Mouse (Mus musculus) lung, embryonic 15.5 days (tissue): ENCODE results near the gene Gm10272. TPM values are rescaled to one million over a fixed set of nuclear protein-coding genes. Genes with fewer than 3 reads are reported as not detected.
"Not testable (repeated sequence)": the region's sequence is repeated elsewhere in the genome, so short reads cannot be mapped to it uniquely, and the experiment has no call there.

ENCODE experiments used
- ATAC-seq: fragments of 200-750 bp; cut with Nextera tagmentation; 2 replicates; pipeline ENCODE4 v1.8.0; 2017; ENCODE audit warnings: moderate number of reproducible peaks, borderline replicate concordance; ENCODE audit not compliant: low FRiP score, low TSS enrichment; ENCODE audit errors: extremely low read depth
- H3K27ac ChIP-seq: fragments of 300-500 bp; sonication (generic); 2 replicates; pipeline ENCODE4 v1.5.1; 2015; ENCODE audit warnings: moderate library complexity, mild to moderate bottlenecking, inconsistent platforms
- H3K27me3 ChIP-seq: fragments of 300-500 bp; sonication (generic); 2 replicates; pipeline ENCODE4 v1.6.1; 2015; ENCODE audit warnings: inconsistent platforms
- H3K36me3 ChIP-seq: fragments of 300-500 bp; sonication (generic); 2 replicates; pipeline ENCODE4 v1.6.1; 2015; ENCODE audit warnings: inconsistent platforms
- H3K4me1 ChIP-seq: fragments of 300-500 bp; sonication (generic); 2 replicates; pipeline ENCODE4 v1.6.1; 2015; ENCODE audit warnings: inconsistent platforms
- H3K4me2 ChIP-seq: fragments of 300-500 bp; sonication (generic); 2 replicates; pipeline ENCODE4 v1.6.1; 2015; ENCODE audit warnings: inconsistent platforms, mild to moderate bottlenecking, moderate library complexity
- H3K4me3 ChIP-seq: fragments of 300-500 bp; sonication (generic); 2 replicates; pipeline ENCODE4 v1.5.1; 2015; ENCODE audit warnings: mild to moderate bottlenecking, inconsistent platforms
- H3K9ac ChIP-seq: fragments of 300-500 bp; sonication (generic); 2 replicates; pipeline ENCODE4 v1.6.1; 2015; ENCODE audit warnings: inconsistent platforms
- H3K9me3 ChIP-seq: fragments of 300-500 bp; sonication (generic); 2 replicates; pipeline ENCODE4 v1.6.1; 2016; ENCODE audit warnings: inconsistent platforms
- WGBS: fragments of 180-500 bp; shearing (Covaris S2); methylation state at CpG from one replicate; pipeline ENCODE4 v1.1.7; 2015; 5-methylcytosine and 5-hydroxymethylcytosine counted together
- polyA plus RNA-seq: library from polyadenylated mRNA; unstranded; fragments of >200 nt; fragmentation: Nextera tagmentation; extraction: Ambion mirVana; gene quantifications from 2 replicates; pipeline ENCODE4 v1.2.1, GENCODE M21; 2015

Gene Gm10272
- polyA plus RNA-seq, 1 experiment from 2014 or later = not detected

- Histone ChIP-seq H3K27me3 (no peaks in the 10 kb centered on the region), H3K4me1 (no peaks in the 10 kb centered on the region), H3K4me3 (no peak overlapping the region), H3K27ac (no peak overlapping the region), H3K9me3 (no peaks in the 10 kb centered on the region), H3K9ac (no peak overlapping the region), H3K4me2 (no peak overlapping the region), H3K36me3 (no peaks in the 10 kb centered on the region)
- ATAC-seq = no peak
- 40% methylated on average over 4 of the region's 4 CpGs for WGBS
Observed at GRCm38 (mm10) chr10:77729241-77729640, 22.8 kb downstream of the Gm10272 start.

GRCm38 (mm10) chr10:77735928-77736327 is 29.5 kb downstream of the Gm10272 start:
- Histone ChIP-seq H3K27ac (no peak overlapping the region), H3K4me3 (no peak overlapping the region), H3K36me3 (no peaks in the 10 kb centered on the region), H3K27me3 (no peaks in the 10 kb centered on the region), H3K4me1 (no peaks in the 10 kb centered on the region), H3K9me3 (no peaks in the 10 kb centered on the region), H3K9ac (no peak overlapping the region), H3K4me2 (no peak overlapping the region)
- WGBS = 82% methylated on average over 1 of the region's 1 CpGs
- ATAC-seq = no peak

- no peak overlapping the region for H3K9ac ChIP-seq
- WGBS = 76% methylated on average over 4 of the region's 4 CpGs
- no peak overlapping the region for H3K4me2 ChIP-seq
- no peak for ATAC-seq
- H3K4me1 ChIP-seq = no peaks in the 10 kb centered on the region
- H3K9me3 ChIP-seq = no peaks in the 10 kb centered on the region
- H3K27me3 ChIP-seq = no peaks in the 10 kb centered on the region
- no peaks in the 10 kb centered on the region for H3K36me3 ChIP-seq
- no peak overlapping the region for H3K27ac ChIP-seq
- H3K4me3 ChIP-seq = no peak overlapping the region
Observed at GRCm38 (mm10) chr10:77738929-77739328, 32.5 kb downstream of the Gm10272 start.

GRCm38 (mm10) chr10:77741924-77742688 is 35.7 kb downstream of the Gm10272 start, which contains the start of gene Gm18596:
TSS of gene Gm18596 (minus strand) at chr10:77742638.
- not testable (repeated sequence) for H3K27ac ChIP-seq, H3K4me3 ChIP-seq, H3K4me1 ChIP-seq, ATAC-seq, H3K4me2 ChIP-seq, H3K9ac ChIP-seq, H3K27me3 ChIP-seq, H3K36me3 ChIP-seq, H3K9me3 ChIP-seq
- 43% methylated on average over 5 of the region's 5 CpGs for WGBS

- H3K4me3 ChIP-seq, ATAC-seq, H3K4me2 ChIP-seq, H3K9me3 ChIP-seq, H3K36me3 ChIP-seq, H3K4me1 ChIP-seq, H3K27me3 ChIP-seq, H3K27ac ChIP-seq, H3K9ac ChIP-seq: not testable (repeated sequence)
- WGBS = 70% methylated on average over 1 of the region's 1 CpGs
Observed at GRCm38 (mm10) chr10:77750686-77751085, 44.3 kb downstream of the Gm10272 start.

- H3K36me3 ChIP-seq, H3K9me3 ChIP-seq, H3K4me3 ChIP-seq, H3K9ac ChIP-seq, H3K27me3 ChIP-seq, H3K27ac ChIP-seq, H3K4me1 ChIP-seq, ATAC-seq, H3K4me2 ChIP-seq: not testable (repeated sequence)
- 50% methylated on average over 1 of the region's 1 CpGs for WGBS
Observed at GRCm38 (mm10) chr10:77751254-77751653, 44.8 kb downstream of the Gm10272 start, which contains the start of gene Gm9736. TSS of gene Gm9736 (minus strand) at chr10:77751354.

- H3K27me3 ChIP-seq, H3K36me3 ChIP-seq, H3K27ac ChIP-seq, ATAC-seq, H3K9me3 ChIP-seq, H3K4me1 ChIP-seq, H3K9ac ChIP-seq, H3K4me2 ChIP-seq, H3K4me3 ChIP-seq: not testable (repeated sequence)
- 46% methylated on average over 3 of the region's 3 CpGs for WGBS
Observed at GRCm38 (mm10) chr10:77752312-77752711, 45.9 kb downstream of the Gm10272 start.

- Histone ChIP-seq H3K4me3 (no peak overlapping the region), H3K9ac (no peak overlapping the region), H3K9me3 (no peaks in the 10 kb centered on the region), H3K27me3 (no peaks in the 10 kb centered on the region), H3K27ac (no peak overlapping the region), H3K4me2 (no peak overlapping the region), H3K4me1 (no peaks in the 10 kb centered on the region), H3K36me3 (no peaks in the 10 kb centered on the region)
- ATAC-seq = no peak
Observed at GRCm38 (mm10) chr10:77753448-77753847, 47.0 kb downstream of the Gm10272 start.

Other genes with a start within 250 kb of the Gm10272 start
- gene Fam207a, start 190.8 kb upstream of the Gm10272 start, polyA plus RNA-seq = 35.1 and 38.0 TPM in 2 replicates
- 3.7 and 5.3 TPM in 2 replicates for gene Itgb2, start 176.4 kb upstream of the Gm10272 start, polyA plus RNA-seq
- 118 and 122 TPM in 2 replicates for gene Pttg1ip, start 124.9 kb upstream of the Gm10272 start, polyA plus RNA-seq
- gene Sumo3, start 100.5 kb upstream of the Gm10272 start, polyA plus RNA-seq = 350 and 361 TPM in 2 replicates
- gene Gm49325, start 100.4 kb upstream of the Gm10272 start, polyA plus RNA-seq = 0.99 and 1.9 TPM in 2 replicates
- gene Ube2g2, start 84.4 kb upstream of the Gm10272 start, polyA plus RNA-seq = 73.8 and 74.3 TPM in 2 replicates
- 0.08 and 0.19 TPM in 2 replicates for gene Tspear, start 20.1 kb upstream of the Gm10272 start, polyA plus RNA-seq
- gene Gm19402, start 15.9 kb upstream of the Gm10272 start, polyA plus RNA-seq = not detected in 2 replicates
- not detected in 2 replicates for gene Gm9508, start 9.4 kb upstream of the Gm10272 start, polyA plus RNA-seq
- not detected in 2 replicates for gene Gm10024, start 4.8 kb downstream of the Gm10272 start, polyA plus RNA-seq
- not detected in 2 replicates for gene Gm10142, start 9.2 kb downstream of the Gm10272 start, polyA plus RNA-seq
- gene Krtap12-1, start 14.0 kb downstream of the Gm10272 start, polyA plus RNA-seq = not detected in 2 replicates
- gene Gm10100, start 19.9 kb downstream of the Gm10272 start, polyA plus RNA-seq = not detected in 2 replicates
- gene Gm18596, start 36.0 kb downstream of the Gm10272 start, polyA plus RNA-seq = not detected in 2 replicates
- not detected in 2 replicates for gene Gm9736, start 44.7 kb downstream of the Gm10272 start, polyA plus RNA-seq
- not detected in 2 replicates for gene Gm3233, start 53.1 kb downstream of the Gm10272 start, polyA plus RNA-seq
- gene Gm3238, start 64.7 kb downstream of the Gm10272 start, polyA plus RNA-seq = not detected in 2 replicates
- gene Gm7138, start 70.3 kb downstream of the Gm10272 start, polyA plus RNA-seq = not detected in 2 replicates
- gene Gm3250, start 75.9 kb downstream of the Gm10272 start, polyA plus RNA-seq = not detected in 2 replicates
- gene Gm7137, start 81.6 kb downstream of the Gm10272 start, polyA plus RNA-seq = not detected in 2 replicates
- not detected in 2 replicates for gene Gm9639, start 88.5 kb downstream of the Gm10272 start, polyA plus RNA-seq
- not detected in 2 replicates for gene Gm19668, start 92.5 kb downstream of the Gm10272 start, polyA plus RNA-seq
- not detected in 2 replicates for gene Gm9507, start 105.2 kb downstream of the Gm10272 start, polyA plus RNA-seq
- not detected in 2 replicates for gene Gm2696, start 108.1 kb downstream of the Gm10272 start, polyA plus RNA-seq
- gene Krtap10-4, start 120.5 kb downstream of the Gm10272 start, polyA plus RNA-seq = not detected in 2 replicates
- gene Krtap10-10, start 129.3 kb downstream of the Gm10272 start, polyA plus RNA-seq = not detected in 2 replicates
- not detected in 2 replicates for gene Gm36176, start 140.2 kb downstream of the Gm10272 start, polyA plus RNA-seq
- not detected in 2 replicates for gene Gm10318, start 146.2 kb downstream of the Gm10272 start, polyA plus RNA-seq
- gene Gm3285, start 155.3 kb downstream of the Gm10272 start, polyA plus RNA-seq = not detected in 2 replicates
- gene Lrrc3, start 195.9 kb downstream of the Gm10272 start, polyA plus RNA-seq = 4.5 TPM in 2 replicates